Mouse (Mus musculus) stomach, embryonic 14.5 days (tissue): ENCODE data around the gene Ubl3. TPM values are rescaled to one million over a fixed set of nuclear protein-coding genes. Genes with fewer than 3 reads are reported as not detected.

Experiments
- ATAC-seq: fragments of 200-750 bp; cut with Nextera tagmentation; 2 replicates; pipeline ENCODE4 v1.8.0; 2017; ENCODE audit warnings: low read depth, moderate TSS enrichment; ENCODE audit not compliant: insufficient number of reproducible peaks, insufficient read depth, low FRiP score
- H3K27ac ChIP-seq: fragments of 300-500 bp; sonication (generic); 2 replicates; pipeline ENCODE4 v1.5.1; 2014; ENCODE audit warnings: mild to moderate bottlenecking, low read length, moderate library complexity, mixed read lengths
- H3K27me3 ChIP-seq: fragments of 300-500 bp; sonication (generic); 2 replicates; pipeline ENCODE4 v1.6.1; 2014; ENCODE audit warnings: low read length, control low read depth, mixed read lengths; ENCODE audit not compliant: control insufficient read depth, insufficient read depth
- H3K36me3 ChIP-seq: fragments of 300-500 bp; sonication (generic); 2 replicates; pipeline ENCODE4 v1.6.1; 2014; ENCODE audit warnings: mild to moderate bottlenecking, control low read depth, low read length, moderate library complexity, mixed read lengths; ENCODE audit not compliant: control insufficient read depth, insufficient read depth
- H3K4me1 ChIP-seq: fragments of 300-500 bp; sonication (generic); 2 replicates; pipeline ENCODE4 v1.6.1; 2014; ENCODE audit warnings: low read length, control low read depth, mixed read lengths; ENCODE audit not compliant: control insufficient read depth, insufficient read depth
- H3K4me2 ChIP-seq: fragments of 300-500 bp; sonication (generic); replicated peaks from 2 replicates; pipeline ENCODE4 v1.6.1; 2014; ENCODE audit warnings: low read depth, low read length, control low read depth
- H3K4me3 ChIP-seq: fragments of 300-500 bp; sonication (generic); 2 replicates; pipeline ENCODE4 v1.5.1; 2014; ENCODE audit warnings: low read depth, low read length, control low read depth
- H3K9ac ChIP-seq: fragments of 300-500 bp; sonication (generic); replicated peaks from 2 replicates; pipeline ENCODE4 v1.6.1; 2014; ENCODE audit warnings: low read depth, mild to moderate bottlenecking, control low read depth, low read length, moderate library complexity, mixed read lengths
- H3K9me3 ChIP-seq: fragments of 300-500 bp; sonication (generic); 2 replicates; pipeline ENCODE4 v1.6.1; 2016; ENCODE audit warnings: low read depth, low read length, control low read depth; ENCODE audit not compliant: control insufficient read depth
- WGBS: fragments of 180-500 bp; shearing (Covaris S2); extraction: QIAGEN DNeasy Blood & Tissue Kit; methylation state at CpG from one replicate; pipeline ENCODE4 v1.1.7; 2014; 5-methylcytosine and 5-hydroxymethylcytosine counted together
- polyA plus RNA-seq: library from polyadenylated mRNA; unstranded; fragments of >200 nt; fragmentation: Nextera tagmentation; extraction: Ambion mirVana; gene quantifications from 2 replicates; pipeline ENCODE4 v1.2.1, GENCODE M21; 2014

The Ubl3 gene
- polyA plus RNA-seq, 1 experiment from 2014 or later: 69.5 TPM

- Histone ChIP-seq H3K4me3 (no peak overlapping the region), H3K4me2 (no peak overlapping the region), H3K9me3 (no peaks in the 10 kb centered on the region), H3K36me3 (peaks cover 12% of the 10 kb centered on the region), H3K9ac (no peak overlapping the region), H3K27ac (no peak overlapping the region), H3K4me1 (0 out of 2 replicates have a peak, but pooled peaks cover 6% of the 10 kb centered on the region), H3K27me3 (no peaks in the 10 kb centered on the region)
- WGBS: 67% methylated on average over 5 of the region's 5 CpGs
- no peak for ATAC-seq
Measured at GRCm38 (mm10) chr5:148512042-148512640, 40.4 kb downstream of the Ubl3 start.

- 46% methylated on average over 2 of the region's 2 CpGs for whole genome bisulfite sequencing
- no peaks in the 10 kb centered on the region for H3K9me3 ChIP-seq
- ATAC-seq: no peak
- no peak overlapping the region for H3K27ac ChIP-seq
- 0 out of 2 replicates have a peak, but pooled peaks cover 6% of the 10 kb centered on the region for H3K4me1 ChIP-seq
- no peak overlapping the region for H3K9ac ChIP-seq
- H3K27me3 ChIP-seq: no peaks in the 10 kb centered on the region
- no peak overlapping the region for H3K4me2 ChIP-seq
- H3K36me3 ChIP-seq: peaks cover 27% of the 10 kb centered on the region
- H3K4me3 ChIP-seq: no peak overlapping the region
Measured at GRCm38 (mm10) chr5:148510265-148510664, 42.3 kb downstream of the Ubl3 start.

- H3K27me3 ChIP-seq: no peaks in the 10 kb centered on the region
- H3K27ac ChIP-seq: no peak overlapping the region
- no peak overlapping the region for H3K4me3 ChIP-seq
- H3K36me3 ChIP-seq: peaks cover 29% of the 10 kb centered on the region
- no peak for ATAC-seq
- no peak overlapping the region for H3K4me2 ChIP-seq
- H3K9ac ChIP-seq: no peak overlapping the region
- 71% methylated on average over 7 of the region's 7 CpGs for WGBS
- 0 out of 2 replicates have a peak, but pooled peaks cover 6% of the 10 kb centered on the region for H3K4me1 ChIP-seq
- H3K9me3 ChIP-seq: no peaks in the 10 kb centered on the region
Measured at GRCm38 (mm10) chr5:148509731-148510130, 42.9 kb downstream of the Ubl3 start.

- H3K4me1 ChIP-seq: 0 out of 2 replicates have a peak, but pooled peaks cover 6% of the 10 kb centered on the region
- peaks cover 29% of the 10 kb centered on the region for H3K36me3 ChIP-seq
- no peak overlapping the region for H3K4me3 ChIP-seq
- 66% methylated on average over 11 of the region's 11 CpGs for WGBS
- H3K27me3 ChIP-seq: no peaks in the 10 kb centered on the region
- no peak for ATAC-seq
- no peak overlapping the region for H3K4me2 ChIP-seq
- no peak overlapping the region for H3K27ac ChIP-seq
- H3K9me3 ChIP-seq: no peaks in the 10 kb centered on the region
- no peak overlapping the region for H3K9ac ChIP-seq
Measured at GRCm38 (mm10) chr5:148508901-148509604, 43.5 kb downstream of the Ubl3 start.

GRCm38 (mm10) chr5:148505381-148505780 lies 47.2 kb downstream of the Ubl3 start:
- H3K4me3 ChIP-seq: no peak overlapping the region
- H3K36me3 ChIP-seq: peaks cover 26% of the 10 kb centered on the region
- no peaks in the 10 kb centered on the region for H3K27me3 ChIP-seq
- H3K27ac ChIP-seq: no peak overlapping the region
- H3K4me1 ChIP-seq: 0 out of 2 replicates have a peak, but pooled peaks cover 3% of the 10 kb centered on the region
- no peaks in the 10 kb centered on the region for H3K9me3 ChIP-seq
- ATAC-seq: no peak
- WGBS: 94% methylated on average over 17 of the region's 17 CpGs
- no peak overlapping the region for H3K4me2 ChIP-seq
- no peak overlapping the region for H3K9ac ChIP-seq

- Histone ChIP-seq H3K27me3 (no peaks in the 10 kb centered on the region), H3K27ac (no peak overlapping the region), H3K9me3 (peaks cover 7% of the 10 kb centered on the region; the same call in 1 of the 2 replicates), H3K4me1 (no peaks in the 10 kb centered on the region), H3K4me3 (no peak overlapping the region), H3K9ac (no peak overlapping the region), H3K4me2 (no peak overlapping the region), H3K36me3 (peaks cover 17% of the 10 kb centered on the region)
- 92% methylated on average over 6 of the region's 6 CpGs for WGBS
- ATAC-seq: no peak
Measured at GRCm38 (mm10) chr5:148502237-148502636, 50.4 kb downstream of the Ubl3 start.

- peaks cover 7% of the 10 kb centered on the region; the same call in 1 of the 2 replicates for H3K9me3 ChIP-seq
- WGBS: 77% methylated on average over 6 of the region's 6 CpGs
Measured at GRCm38 (mm10) chr5:148501228-148501957, 51.2 kb downstream of the Ubl3 start.

GRCm38 (mm10) chr5:148500516-148500915 lies 52.1 kb downstream of the Ubl3 start:
- 75% methylated on average over 8 of the region's 8 CpGs for WGBS
- Histone ChIP-seq H3K9ac (no peak overlapping the region), H3K4me3 (no peak overlapping the region), H3K4me1 (no peaks in the 10 kb centered on the region), H3K27ac (no peak overlapping the region), H3K36me3 (peaks cover 4% of the 10 kb centered on the region), H3K9me3 (peaks cover 7% of the 10 kb centered on the region; the same call in 1 of the 2 replicates), H3K27me3 (no peaks in the 10 kb centered on the region), H3K4me2 (no peak overlapping the region)
- no peak for ATAC-seq

More at GRCm38 (mm10) chr5:148501228-148501957, 51.2 kb downstream of the Ubl3 start:
- Histone ChIP-seq H3K27me3 (no peaks in the 10 kb centered on the region), H3K27ac (no peak overlapping the region), H3K4me2 (no peak overlapping the region), H3K4me1 (no peaks in the 10 kb centered on the region), H3K4me3 (no peak overlapping the region), H3K36me3 (peaks cover 11% of the 10 kb centered on the region), H3K9ac (no peak overlapping the region)
- ATAC-seq: no peak
